Mouse (Mus musculus): ENCODE measurements around the gene Akt3. TPM values are rescaled to one million over a fixed set of nuclear protein-coding genes. Genes with fewer than 3 reads are reported as not detected.

The Akt3 gene
- total RNA-seq, 1 experiment from 2014 or later = 113 TPM

DNA sequence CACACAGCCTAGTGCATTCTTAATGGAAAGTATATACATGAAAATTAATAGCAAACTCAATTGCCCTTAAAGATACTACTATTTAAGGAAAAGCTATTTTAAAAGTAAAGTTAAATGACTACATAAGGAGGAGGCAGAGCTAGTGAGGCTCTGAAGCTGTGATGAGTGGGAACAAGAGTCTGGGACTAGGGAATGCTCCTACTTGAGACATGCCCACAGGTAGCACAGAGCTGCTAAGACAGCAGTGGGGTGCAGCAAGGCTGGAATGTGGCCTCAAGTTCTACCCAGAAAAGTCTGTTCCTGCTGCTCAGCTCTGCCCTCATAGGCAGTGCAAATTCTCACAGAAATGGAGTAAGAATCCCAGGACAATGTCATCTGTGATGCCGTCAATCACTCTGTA lies 226.8 kb downstream of the Akt3 start:
- no peak for ATAC-seq (replicated peaks in 1 of 2; ENCODE audit: insufficient read depth in 1 of 2, low FRiP score in 2 of 2, low TSS enrichment in 1 of 2, low read depth in 1 of 2, poor library complexity in 2 of 2, severe bottlenecking in 2 of 2)

DNA sequence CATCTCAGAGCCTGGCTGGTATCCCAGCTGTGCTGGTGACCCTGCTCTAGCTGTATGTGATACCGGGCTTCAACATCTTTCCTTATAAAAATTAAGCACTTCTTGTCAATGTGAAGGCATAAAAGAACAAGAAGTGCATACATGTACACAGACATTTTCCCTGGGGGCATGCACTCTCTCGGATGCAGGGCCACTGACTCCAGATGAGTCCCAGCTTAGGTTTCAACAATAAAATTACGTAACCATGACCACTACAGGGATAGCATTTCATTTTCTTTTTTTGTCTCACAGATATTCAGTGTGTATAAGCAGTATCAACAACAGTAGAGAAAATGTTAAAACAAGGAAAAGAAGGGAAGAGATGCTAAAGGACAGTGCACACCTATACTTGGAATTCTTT lies 227.3 kb downstream of the Akt3 start:
- ATAC-seq (replicated peaks in 1 of 2; ENCODE audit: insufficient read depth in 1 of 2, low FRiP score in 2 of 2, low TSS enrichment in 1 of 2, low read depth in 1 of 2, poor library complexity in 2 of 2, severe bottlenecking in 2 of 2) = no peak

DNA sequence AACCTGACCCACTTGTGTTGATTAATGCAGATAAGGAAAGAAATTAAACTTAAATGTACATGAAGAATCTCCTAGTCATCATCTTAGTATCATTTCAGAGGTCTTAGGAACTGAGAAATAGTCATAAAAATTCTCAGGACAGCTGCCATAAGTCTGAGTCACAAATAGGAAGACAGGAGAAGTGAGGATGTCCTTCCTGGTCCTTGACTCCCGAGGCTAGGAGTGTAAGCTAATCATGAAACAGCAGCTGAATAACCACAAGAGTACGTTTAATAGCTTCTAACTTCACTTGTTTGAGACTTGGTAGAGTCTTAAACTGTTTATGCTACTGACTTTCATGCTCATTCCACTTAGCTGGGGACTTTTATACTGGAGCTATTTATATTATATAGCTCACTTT lies 229.0 kb downstream of the Akt3 start:
- no peak for ATAC-seq (replicated peaks in 1 of 2; ENCODE audit: insufficient read depth in 1 of 2, low FRiP score in 2 of 2, low TSS enrichment in 1 of 2, low read depth in 1 of 2, poor library complexity in 2 of 2, severe bottlenecking in 2 of 2)

DNA sequence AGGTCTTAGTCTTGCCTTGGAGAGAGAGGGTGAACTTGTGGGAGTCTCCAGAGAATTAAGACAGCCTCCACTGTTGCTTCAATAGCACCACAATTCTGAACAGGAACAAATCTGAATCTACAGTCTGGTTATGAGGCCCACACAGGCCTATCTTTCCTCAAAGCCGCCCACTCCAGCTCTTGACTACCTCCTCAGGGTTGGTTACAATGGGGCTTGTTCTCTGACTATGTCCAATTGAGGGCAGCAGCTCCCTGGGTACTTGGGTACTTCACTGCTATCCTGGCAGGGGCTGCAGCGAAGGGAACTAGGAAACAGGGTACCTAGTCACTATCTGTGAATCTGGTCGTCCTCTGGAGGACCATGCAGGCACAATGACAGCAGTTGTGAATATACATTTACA lies 230.3 kb downstream of the Akt3 start:
- ATAC-seq (replicated peaks in 1 of 2; ENCODE audit: insufficient read depth in 1 of 2, low FRiP score in 2 of 2, low TSS enrichment in 1 of 2, low read depth in 1 of 2, poor library complexity in 2 of 2, severe bottlenecking in 2 of 2) = no peak

DNA sequence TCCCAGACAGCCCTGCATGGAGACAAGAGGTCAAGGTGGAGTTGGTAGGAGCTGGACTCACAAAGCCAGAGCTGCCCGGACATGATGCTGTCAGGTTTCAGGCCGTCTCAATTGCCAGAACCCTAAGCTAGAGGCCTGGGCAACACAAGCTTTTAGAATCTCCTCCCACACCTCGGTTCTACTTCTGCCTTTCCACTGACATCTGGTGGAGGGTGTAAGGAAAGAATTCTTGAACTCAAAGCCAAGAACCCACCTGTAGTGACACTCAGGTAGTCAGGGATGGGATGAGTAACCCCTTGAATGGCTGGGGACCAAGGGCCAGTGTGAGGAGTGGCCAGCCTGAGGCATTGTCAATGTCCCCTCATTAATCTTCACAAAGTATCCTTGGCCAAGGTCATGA lies 235.3 kb downstream of the Akt3 start:
- no peak for ATAC-seq (replicated peaks in 1 of 2; ENCODE audit: insufficient read depth in 1 of 2, low FRiP score in 2 of 2, low TSS enrichment in 1 of 2, low read depth in 1 of 2, poor library complexity in 2 of 2, severe bottlenecking in 2 of 2)

DNA sequence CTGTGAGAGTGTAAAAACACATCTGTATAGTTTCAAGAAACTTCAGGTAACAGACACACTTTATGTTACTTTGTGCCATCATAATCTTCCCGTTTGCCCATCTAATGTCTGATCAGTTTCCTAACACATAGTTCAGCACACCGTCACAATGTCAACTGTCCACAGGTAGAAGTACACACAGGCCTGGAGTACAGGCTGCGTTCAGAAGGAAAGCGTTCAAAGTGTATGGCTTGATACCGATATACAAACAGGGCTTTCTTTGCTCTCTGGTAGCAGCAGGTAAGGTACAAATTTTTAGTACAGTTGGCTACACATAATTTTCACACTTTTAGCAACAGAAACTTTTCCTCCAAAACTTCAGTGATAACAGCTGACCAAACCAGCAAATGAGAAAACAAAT lies 238.3 kb downstream of the Akt3 start:
- ATAC-seq (replicated peaks in 1 of 2; ENCODE audit: insufficient read depth in 1 of 2, low FRiP score in 2 of 2, low TSS enrichment in 1 of 2, low read depth in 1 of 2, poor library complexity in 2 of 2, severe bottlenecking in 2 of 2) = no peak

DNA sequence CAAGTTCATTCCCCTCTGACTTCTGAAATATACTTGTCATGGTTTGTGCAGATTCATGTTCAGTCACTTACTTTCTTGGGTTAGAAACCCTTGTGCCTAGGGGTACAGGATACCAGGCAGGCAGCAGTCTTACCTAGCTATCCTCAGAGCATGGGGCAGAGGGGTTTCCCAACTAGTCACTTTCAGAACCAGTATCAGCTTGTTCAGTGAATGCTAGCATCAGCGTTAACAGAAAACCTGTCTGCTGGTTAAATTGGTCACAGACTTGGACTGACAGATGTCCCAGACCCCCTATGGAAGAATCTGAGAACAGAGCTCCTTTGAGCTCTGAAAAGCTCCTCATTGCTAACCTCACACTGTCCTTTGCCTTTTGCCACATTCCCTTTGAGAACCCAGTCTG lies 239.3 kb downstream of the Akt3 start:
- no peak for ATAC-seq (replicated peaks in 1 of 2; ENCODE audit: insufficient read depth in 1 of 2, low FRiP score in 2 of 2, low TSS enrichment in 1 of 2, low read depth in 1 of 2, poor library complexity in 2 of 2, severe bottlenecking in 2 of 2)

DNA sequence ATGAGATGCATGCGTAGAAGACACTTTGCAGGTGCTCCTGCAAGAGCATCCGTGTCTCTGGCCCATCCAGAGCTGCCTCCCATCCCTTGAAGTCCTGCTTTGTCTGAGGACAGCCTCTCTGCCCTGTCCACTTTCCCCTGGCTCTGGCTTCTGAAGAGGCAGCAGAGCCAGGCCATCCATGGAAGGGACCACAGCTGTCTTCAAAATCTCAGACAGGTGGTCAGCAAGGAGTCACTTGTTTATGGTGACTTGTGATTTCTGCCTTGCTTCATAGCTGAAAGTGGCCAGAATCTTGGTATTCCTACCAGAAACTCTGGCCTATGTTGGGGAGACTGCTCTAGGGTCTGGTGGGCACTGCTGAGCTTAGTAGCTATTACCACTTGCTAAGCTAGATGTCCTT lies 241.3 kb downstream of the Akt3 start:
- ATAC-seq (replicated peaks in 1 of 2; ENCODE audit: insufficient read depth in 1 of 2, low FRiP score in 2 of 2, low TSS enrichment in 1 of 2, low read depth in 1 of 2, poor library complexity in 2 of 2, severe bottlenecking in 2 of 2) = no peak

DNA sequence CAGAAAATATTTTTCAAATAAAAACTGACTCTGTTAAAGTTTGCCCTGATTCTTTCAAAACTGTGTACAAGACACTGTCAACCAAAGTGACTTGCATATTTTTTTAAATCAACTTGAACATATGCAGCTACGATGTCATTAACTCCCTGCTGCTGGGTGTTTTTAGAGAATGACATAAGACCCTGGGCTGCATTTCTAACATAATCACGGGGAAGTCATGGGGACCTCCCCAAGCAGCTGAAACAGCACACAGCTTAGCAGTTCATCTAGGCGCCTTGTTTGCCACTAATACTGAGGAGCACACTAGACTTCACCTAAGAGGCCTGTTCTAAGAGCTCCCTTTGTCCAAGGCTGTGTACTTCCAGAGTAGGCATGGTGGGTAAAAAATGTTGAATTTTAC lies 242.1 kb downstream of the Akt3 start:
- no peak for ATAC-seq (replicated peaks in 1 of 2; ENCODE audit: insufficient read depth in 1 of 2, low FRiP score in 2 of 2, low TSS enrichment in 1 of 2, low read depth in 1 of 2, poor library complexity in 2 of 2, severe bottlenecking in 2 of 2)

DNA sequence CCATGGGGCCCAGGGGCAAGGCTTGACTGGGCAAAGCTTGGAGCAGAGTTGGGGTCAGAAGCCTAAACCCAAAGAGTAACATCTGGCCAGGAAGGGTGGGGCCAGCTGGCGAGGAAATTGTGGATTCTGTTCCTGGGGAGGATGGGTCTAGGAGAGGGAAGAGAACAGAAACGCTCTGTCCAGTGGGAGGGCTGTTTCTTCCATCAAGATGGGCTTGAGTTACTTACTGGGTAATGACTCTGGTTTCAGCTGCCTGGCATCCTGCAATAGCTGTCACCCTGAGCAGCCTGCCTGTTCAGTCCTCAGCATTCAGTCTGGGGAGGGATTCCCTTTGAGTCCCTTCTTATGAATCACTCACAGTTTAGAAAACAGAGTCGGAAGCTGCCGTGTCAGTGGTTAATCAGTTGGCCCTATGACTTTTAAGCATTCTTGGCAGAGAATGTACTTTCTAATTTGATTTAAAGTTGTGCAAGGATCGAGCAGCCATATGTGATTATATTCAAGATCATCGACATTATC lies 243.0 kb downstream of the Akt3 start:
- ATAC-seq (replicated peaks in 1 of 2; ENCODE audit: insufficient read depth in 1 of 2, low FRiP score in 2 of 2, low TSS enrichment in 1 of 2, low read depth in 1 of 2, poor library complexity in 2 of 2, severe bottlenecking in 2 of 2) = no peak

DNA sequence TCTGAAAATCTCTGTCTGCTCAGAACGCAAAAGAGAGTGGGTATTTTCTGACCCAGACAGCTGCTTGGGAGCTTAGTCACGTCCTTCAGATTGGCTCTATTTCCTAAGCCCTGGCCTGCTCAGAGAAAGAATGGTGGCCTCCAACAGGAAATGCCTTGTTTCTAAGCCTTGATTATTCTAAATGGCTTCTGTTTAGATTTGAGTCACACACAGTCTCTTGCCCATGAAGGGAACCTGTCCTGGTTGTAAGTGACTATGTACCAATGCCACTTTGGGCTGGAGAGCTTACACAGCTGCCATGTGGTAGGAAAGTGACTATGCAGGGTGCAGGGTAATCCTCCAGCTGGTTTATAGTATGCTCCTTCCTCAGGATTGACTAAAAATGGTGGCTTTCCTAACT lies 243.7 kb downstream of the Akt3 start:
- no peak for ATAC-seq (replicated peaks in 1 of 2; ENCODE audit: insufficient read depth in 1 of 2, low FRiP score in 2 of 2, low TSS enrichment in 1 of 2, low read depth in 1 of 2, poor library complexity in 2 of 2, severe bottlenecking in 2 of 2)

DNA sequence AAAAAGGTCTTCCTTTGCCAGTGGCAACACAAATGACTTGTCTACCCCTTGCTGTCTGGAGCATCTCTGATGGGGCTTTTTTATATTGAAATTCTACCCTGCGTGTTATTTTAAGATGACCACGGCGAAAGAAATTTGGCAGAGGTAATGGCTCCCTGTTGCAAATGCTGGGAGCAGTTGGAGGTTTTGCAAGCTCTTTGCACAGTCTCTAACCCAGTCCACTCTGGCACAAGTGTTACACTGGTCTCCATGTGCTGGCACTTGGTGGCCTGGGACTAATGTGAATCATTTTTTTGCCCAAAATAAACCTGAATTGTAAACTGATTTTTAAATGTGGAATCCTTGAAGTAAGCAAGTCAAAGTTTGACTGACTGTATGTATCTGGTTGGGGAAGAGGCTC lies 244.2 kb downstream of the Akt3 start:
- ATAC-seq (replicated peaks in 1 of 2; ENCODE audit: insufficient read depth in 1 of 2, low FRiP score in 2 of 2, low TSS enrichment in 1 of 2, low read depth in 1 of 2, poor library complexity in 2 of 2, severe bottlenecking in 2 of 2) = no peak

DNA sequence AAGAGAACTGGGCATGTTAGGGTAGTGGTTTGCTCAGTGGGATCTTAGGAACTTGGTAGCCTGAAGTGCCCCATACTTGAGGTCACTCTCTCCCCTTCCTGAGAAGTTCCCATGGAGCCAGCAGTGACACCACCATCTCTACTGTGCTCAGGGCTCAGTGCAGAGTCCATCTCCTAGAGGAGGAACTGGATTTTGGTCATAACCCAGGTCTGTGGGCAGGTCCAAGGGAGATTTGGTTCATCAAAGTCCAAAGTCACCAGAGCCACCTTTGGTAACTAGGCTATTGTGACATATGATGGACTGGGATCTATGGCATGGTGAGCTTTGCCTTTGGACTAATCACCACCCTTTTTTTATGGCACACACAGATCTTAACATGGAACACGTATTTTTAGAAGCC lies 244.7 kb downstream of the Akt3 start:
- no peak for ATAC-seq (replicated peaks in 1 of 2; ENCODE audit: insufficient read depth in 1 of 2, low FRiP score in 2 of 2, low TSS enrichment in 1 of 2, low read depth in 1 of 2, poor library complexity in 2 of 2, severe bottlenecking in 2 of 2)

DNA sequence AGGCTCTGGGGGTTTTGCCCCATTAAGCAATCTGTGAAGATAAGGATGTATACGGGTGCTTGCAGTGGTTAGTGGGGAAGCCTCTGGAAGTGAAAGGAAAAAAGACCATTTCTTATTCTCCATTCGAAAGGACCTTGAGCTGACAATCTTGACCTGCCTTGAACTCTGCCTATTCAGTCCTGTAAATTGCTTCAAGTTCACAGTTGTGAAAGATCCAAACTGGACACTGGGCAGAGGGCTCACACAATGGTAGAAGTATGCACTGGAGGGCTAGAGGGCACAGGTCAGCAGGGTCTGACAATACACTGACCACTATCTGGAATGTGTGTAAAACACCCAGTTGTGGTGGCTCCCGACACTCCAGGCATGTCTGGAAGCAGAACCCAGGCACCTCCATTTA lies 245.2 kb downstream of the Akt3 start:
- no peak for ATAC-seq (replicated peaks in 1 of 2; ENCODE audit: insufficient read depth in 1 of 2, low FRiP score in 2 of 2, low TSS enrichment in 1 of 2, low read depth in 1 of 2, poor library complexity in 2 of 2, severe bottlenecking in 2 of 2)

DNA sequence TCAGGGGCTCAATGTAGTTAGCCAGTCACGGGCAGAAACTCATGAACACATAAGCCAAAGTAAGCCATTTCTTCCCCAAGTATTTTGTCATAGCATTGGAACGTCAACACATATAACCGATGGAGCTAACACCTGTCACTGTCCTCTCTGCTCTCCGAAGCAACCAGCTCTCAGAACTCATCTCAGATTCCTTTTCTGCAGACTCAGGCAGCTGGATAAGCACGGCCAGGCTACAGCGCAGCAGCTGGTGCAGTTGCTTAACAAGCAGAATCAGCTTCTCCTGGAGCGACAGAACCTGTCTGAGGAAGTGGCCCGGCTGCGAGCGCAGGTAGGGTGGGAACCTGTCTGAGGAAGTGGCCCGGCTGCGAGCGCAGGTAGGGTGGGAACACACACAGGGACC lies 246.3 kb downstream of the Akt3 start:
- no peak for ATAC-seq (replicated peaks in 1 of 2; ENCODE audit: insufficient read depth in 1 of 2, low FRiP score in 2 of 2, low TSS enrichment in 1 of 2, low read depth in 1 of 2, poor library complexity in 2 of 2, severe bottlenecking in 2 of 2)

DNA sequence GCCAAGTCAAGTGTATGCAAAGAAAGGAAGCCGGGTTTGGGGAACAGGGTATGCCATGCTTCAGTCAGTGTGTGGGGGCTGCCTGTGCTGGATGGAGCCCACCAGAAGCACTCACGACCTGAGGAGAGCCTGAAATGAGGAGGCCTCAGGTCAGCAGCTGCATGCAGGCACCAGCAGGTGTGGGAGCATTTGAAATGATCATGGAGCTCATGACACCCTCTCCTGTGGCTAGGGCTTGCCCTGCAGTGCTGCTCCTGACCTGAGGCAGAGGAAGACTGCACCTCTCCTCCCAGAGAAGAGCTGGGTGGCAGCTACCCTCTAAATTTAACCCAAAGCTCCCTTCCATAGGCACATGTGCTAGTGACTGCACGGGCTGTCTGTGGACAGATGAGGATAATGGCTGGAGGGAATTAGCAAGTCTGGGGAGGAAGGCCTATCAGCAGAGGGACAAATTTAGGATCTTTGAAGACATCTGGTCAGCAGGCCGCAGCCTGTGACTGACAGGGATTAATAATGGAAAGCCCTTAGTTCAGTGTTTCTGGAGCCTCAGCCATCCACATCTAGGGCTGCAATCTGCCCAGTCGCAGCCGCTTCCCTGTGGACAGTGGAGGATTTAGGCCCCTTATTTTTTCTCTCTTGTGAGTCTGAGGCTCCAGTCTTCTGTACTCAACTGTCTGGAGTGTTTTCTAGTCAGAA lies 247.2 kb downstream of the Akt3 start:
- no peak for ATAC-seq (replicated peaks in 1 of 2; ENCODE audit: insufficient read depth in 1 of 2, low FRiP score in 2 of 2, low TSS enrichment in 1 of 2, low read depth in 1 of 2, poor library complexity in 2 of 2, severe bottlenecking in 2 of 2)

DNA sequence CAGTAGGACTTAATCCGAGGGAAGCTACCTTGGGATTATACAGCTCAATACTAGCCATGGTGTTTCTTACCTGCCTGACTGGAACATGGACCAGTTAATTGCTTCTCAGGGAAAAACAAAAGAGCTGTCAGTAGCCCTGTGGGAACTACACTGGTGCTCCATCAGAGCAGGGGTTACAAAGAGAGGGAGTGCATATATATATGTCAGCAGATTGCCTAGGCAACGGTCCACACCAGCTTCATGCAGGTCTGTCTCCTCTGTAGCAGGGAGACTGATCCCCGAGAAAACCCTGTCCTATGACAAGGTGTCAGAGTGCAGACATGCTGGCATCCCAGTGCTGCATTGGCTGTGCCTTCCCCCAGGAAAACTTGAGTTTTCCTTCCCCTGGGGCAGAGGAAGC lies 248.0 kb downstream of the Akt3 start:
- ATAC-seq (replicated peaks in 1 of 2; ENCODE audit: insufficient read depth in 1 of 2, low FRiP score in 2 of 2, low TSS enrichment in 1 of 2, low read depth in 1 of 2, poor library complexity in 2 of 2, severe bottlenecking in 2 of 2) = no peak

DNA sequence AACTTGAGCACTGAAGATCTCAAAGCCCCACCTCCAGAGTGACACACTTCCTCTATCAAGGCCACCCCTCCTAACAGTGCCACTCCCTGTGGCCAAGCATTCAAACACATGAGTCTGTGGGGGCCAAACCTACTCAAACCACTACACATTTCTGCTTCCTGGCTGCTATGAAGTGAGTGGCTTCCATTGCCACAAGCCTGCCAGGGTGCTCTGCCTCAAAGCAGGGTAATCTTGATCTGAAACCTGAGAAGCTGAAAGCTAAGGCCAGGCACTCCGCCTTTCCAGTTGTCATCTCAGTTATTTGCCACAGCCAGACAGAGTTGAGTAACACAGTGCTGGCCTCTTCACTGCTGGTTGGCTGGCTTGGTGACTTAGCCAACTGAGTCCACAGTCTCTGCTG lies 249.2 kb downstream of the Akt3 start:
- ATAC-seq (replicated peaks in 1 of 2; ENCODE audit: insufficient read depth in 1 of 2, low FRiP score in 2 of 2, low TSS enrichment in 1 of 2, low read depth in 1 of 2, poor library complexity in 2 of 2, severe bottlenecking in 2 of 2) = peak; percentile 10 to 15; a peak in 3 of 4 replicates

DNA sequence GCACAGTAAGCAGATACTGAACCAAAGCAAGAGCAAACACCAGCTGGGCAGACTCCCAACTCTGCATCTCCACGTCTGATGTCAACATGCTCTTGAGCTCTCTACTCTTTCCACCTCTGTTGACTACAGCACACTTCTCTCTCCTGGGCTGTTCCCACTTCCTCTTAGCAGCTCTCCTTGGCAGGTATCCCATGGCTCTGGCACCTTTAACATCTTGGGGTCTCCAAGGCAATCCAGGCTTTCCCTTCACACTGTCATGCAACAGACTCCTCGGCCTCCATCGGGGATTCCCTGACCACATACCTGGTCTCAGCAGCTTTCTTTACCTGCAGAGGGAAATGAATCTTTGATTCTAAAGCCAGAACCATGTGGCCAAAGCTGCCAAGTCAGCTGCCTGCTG lies 250.6 kb downstream of the Akt3 start:
- ATAC-seq (replicated peaks in 1 of 2; ENCODE audit: insufficient read depth in 1 of 2, low FRiP score in 2 of 2, low TSS enrichment in 1 of 2, low read depth in 1 of 2, poor library complexity in 2 of 2, severe bottlenecking in 2 of 2) = no peak

Measured in hematopoietic stem cell, adult 5-6 weeks (primary cell).